Mouse (Mus musculus) yolk sac, embryonic 10.5 days (tissue): ENCODE measurements around the gene Vat1l.

Experiments used
- DNase-seq: peaks from one replicate; pipeline ENCODE4 v3.0.0-alpha.2; 2017; ENCODE audit warnings: low spot score

Gene Vat1l

DNA sequence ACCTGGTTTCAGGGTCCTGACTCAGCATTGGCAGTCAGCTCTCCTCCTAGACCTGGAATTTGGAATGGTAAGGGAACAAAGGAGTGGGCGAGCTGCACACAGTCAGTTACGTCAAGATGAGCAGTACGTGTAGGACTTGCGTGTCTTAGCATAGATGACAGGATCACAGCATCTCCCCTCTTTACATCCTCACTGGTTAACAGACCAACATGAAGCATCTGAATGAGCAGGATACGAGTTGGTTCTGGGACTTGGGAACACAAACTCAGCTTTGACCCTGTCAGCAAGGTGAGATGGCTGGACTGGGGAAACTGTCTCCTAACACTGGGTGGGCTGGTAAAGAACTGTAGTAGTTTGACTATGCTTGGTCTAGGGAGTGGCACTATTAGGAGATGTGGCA lies 193.9 kb downstream of the Vat1l start:
- DNase-seq = no peak

- no peak for DNase-seq
These were observed 196.3 kb downstream of the Vat1l start for GRCm38 (mm10) chr8:114401679-114402078.

- DNase-seq = no peak
These were observed 206.0 kb downstream of the Vat1l start for GRCm38 (mm10) chr8:114411421-114411820.

GRCm38 (mm10) chr8:114417786-114418185 lies 212.4 kb downstream of the Vat1l start, which contains the start of gene Clec3a:
Gene Clec3a, plus strand, starts transcription at chr8:114418086.
- no peak for DNase-seq

DNA sequence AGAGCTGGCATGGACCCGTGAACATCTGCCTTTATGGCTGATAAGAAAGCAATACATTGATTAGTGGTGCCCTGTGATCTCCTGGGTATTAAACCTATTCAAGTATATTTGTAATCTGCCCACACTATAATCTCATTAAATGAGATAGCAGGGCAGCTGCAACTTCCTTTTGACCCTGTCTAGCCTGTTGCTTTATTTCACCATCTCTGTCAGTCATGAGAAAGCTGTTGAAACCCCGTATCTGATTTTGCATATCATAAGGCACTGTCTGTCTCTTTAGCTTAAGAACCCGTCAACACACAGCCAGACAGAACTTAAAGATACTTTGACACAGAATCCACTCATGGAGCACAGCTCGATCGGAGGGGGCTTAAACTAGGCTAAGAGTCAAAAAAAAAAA lies 213.1 kb downstream of the Vat1l start:
- DNase-seq = no peak

- DNase-seq = no peak
These were observed 213.5 kb downstream of the Vat1l start for GRCm38 (mm10) chr8:114418904-114419303.

DNA sequence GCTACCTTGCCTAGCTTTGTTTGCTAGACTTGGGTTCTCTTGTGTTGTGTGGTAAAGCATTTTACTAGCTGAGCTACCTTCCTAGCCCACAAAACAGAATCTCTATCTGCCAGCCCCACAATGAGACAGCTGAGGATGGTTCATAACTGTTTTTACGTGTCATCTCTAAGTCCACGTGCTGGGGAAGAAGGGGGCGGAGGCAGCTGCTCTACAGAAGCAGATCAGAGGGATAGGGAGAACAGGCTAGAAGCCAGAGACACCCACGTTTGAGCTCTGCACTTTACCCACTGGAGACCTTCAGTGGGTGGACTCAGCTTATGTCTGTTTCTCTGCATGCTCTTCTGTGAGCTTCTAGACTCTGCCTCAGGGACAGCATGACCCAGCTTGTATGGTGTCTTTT lies 216.1 kb downstream of the Vat1l start:
- no peak for DNase-seq
